Mouse (Mus musculus) activated CD4-positive, CD25-positive, alpha-beta regulatory T cell, adult 4 months (primary cell): ENCODE data around the gene Ppm1h. TPM values are rescaled to one million over a fixed set of nuclear protein-coding genes. Genes with fewer than 3 reads are reported as not detected.

Experiments used
- ATAC-seq: one replicate; pipeline ENCODE4 v1.8.0; 2017
- polyA plus RNA-seq, 2 experiments: library from polyadenylated mRNA; unstranded; fragments of 100-300 nt; shearing (Covaris generic); gene quantifications; one replicate each; pipeline ENCODE4 v1.2.1; 2017

Gene Ppm1h
- polyA plus RNA-seq, 2 experiments from 2014 or later: 37.4 to 45.1 TPM

DNA sequence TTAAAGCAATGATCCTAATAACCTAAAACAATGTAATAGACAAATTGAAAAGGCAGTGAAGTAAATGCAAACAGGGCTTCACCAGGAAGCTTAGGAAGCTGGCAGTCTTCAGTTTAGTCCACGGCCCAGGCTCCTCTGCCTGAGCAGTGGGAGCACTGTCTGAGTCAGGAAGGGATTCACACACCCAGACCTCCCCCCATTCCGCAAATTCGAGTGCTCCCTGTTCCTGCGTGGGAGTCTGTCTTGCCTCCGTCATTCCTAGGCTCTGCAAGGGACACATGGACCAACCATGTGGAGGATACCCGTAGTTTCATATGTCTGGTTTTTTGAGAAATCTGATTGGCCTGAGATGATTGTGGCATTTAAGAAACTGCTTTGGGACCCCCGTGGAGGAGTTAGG lies 67.6 kb downstream of the Ppm1h start:
- no peak for ATAC-seq

DNA sequence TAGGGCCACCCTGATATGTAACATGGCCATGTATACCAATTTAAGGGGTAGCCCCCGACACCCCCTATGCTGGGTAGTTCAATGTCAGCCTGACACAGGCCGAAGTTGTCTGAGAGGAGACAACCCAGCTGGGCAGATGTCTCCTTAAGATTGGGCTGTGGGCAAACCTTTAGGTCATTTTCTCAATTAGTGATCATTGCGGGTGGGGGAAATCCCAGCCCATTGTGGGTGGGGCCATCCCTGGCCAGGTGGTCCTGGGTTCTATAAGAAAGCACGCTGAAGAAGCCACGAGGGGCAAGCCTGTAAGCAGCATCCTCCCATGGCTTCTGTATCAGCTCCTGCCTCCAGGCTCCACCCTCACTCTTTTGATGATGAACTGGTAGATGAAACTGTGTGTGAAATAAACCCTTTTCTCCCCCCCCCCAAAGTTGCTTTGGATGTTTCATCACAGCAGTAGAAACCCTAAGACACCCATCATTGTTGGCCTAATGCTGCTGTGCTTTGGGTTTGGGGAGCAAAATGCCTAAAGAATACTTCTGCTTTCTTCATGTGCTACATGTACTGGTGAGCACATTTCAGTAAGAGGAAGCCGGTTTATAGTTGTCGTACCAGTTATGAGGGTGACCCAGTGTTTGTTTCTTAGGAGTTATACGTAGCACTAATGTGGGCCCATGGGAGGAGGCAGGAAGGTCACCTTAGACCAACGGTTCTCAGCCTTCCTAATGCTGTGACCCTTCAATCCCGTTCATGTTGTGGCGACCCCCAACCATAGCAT lies 68.8 kb downstream of the Ppm1h start:
- no peak for ATAC-seq

- ATAC-seq: peak; percentile 43
Measured at GRCm38 (mm10) chr10:122748361-122748951, 69.9 kb downstream of the Ppm1h start.

DNA sequence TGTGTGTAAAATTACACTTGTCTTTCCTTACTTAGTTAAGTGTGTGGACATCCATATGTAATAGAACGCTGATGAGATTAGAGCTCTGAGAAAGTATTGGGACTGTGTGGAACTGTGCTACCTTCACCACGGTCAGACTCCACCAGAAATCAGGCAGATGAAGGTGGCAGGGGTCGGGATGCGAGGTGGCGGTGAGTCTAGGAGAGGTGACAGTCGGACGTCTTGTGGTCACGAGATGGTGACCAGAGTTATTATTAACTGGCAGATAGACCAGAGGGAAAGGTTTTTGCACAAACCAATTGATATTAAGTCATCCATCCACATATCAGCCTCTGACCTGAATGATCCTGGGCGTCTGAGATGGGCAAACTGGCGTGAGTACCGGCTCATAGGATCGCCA lies 70.5 kb downstream of the Ppm1h start:
- no peak for ATAC-seq

GRCm38 (mm10) chr10:122749876-122750275 lies 71.3 kb downstream of the Ppm1h start:
- ATAC-seq: no peak

- ATAC-seq: no peak
Measured at GRCm38 (mm10) chr10:122752950-122753923, 74.7 kb downstream of the Ppm1h start.

- no peak for ATAC-seq
Measured at GRCm38 (mm10) chr10:122753924-122754307, 75.4 kb downstream of the Ppm1h start.

DNA sequence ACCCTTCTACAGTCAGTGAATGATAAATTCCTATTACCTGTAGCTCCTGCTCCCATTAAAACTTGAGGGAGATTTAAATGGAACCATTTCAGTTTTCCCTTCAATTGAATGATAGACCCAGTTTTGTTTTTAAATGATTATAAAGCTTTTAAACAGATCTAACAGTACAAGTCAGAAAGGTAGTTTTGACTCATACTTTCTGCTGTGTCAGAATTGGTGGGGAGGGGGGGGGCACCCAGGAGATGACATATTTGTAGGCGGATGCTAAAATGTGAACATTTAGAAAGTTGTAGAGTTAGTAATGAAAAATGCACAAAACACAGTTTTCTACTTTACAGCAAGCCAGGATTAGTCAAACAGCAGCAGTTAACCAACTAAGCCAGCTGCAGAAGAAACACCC lies 76.4 kb downstream of the Ppm1h start:
- ATAC-seq: peak; percentile 44

GRCm38 (mm10) chr10:122756879-122757530 lies 78.4 kb downstream of the Ppm1h start:
- ATAC-seq: no peak

DNA sequence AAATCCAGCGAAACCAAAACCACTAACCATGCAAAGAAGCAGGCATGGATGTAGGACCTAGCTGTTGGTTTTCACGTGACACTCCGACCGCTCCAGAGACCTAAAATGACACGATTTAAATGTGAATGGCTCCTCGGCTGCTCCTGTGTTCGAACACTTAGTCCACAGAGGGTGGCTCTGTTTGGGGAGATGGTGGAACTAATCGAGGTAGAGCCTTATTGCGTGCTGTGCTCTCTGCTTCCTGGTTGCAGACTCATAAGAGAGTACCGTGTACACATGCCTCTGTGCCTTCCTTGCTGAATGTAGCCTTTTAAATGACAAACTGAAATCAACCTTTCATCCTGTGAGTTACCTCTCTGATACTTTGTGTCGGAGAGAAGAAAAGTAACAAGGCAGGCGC lies 79.2 kb downstream of the Ppm1h start:
- ATAC-seq: peak; percentile 37

GRCm38 (mm10) chr10:122758346-122758745 lies 79.8 kb downstream of the Ppm1h start:
- peak; percentile 47 for ATAC-seq

GRCm38 (mm10) chr10:122759729-122760128 lies 81.2 kb downstream of the Ppm1h start:
- ATAC-seq: no peak

DNA sequence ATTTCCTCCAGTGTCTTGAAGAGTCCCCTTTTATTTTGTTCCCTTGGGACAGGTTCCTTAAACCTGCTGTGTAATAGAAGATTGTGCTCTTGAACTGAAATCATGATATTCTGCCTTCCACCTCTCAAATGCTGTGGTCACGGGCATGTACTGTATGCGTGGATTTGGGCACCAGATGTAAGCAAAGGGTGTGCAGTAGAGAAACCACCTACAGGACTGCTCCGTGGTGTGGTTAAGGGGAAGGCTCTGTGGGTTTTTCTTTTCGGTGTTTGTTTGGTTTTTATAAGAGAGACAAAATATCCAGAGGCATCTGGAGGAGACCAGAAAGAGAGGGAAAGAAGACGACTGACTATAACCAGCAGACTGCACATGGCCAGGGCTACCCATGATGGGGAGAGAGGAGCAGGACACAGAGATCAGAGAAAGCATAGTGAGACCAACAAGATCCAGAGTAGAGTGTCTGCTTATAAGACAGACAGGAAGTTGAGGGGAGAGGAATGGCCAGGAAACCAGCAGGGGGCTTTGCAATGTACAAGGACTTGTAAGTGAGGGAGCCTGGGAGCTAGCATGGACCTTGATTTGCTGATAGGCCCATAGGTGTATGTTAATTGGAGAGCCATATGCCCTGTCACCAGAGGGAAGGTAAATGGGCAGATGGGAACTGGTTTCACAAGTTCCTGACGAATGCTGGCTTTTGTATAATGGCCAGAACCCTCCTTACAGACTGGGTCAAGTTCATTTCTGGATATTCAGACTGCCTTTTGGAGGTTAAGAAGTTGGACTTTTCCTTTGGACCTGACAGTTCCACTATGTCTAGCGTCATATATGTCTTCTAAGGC lies 82.1 kb downstream of the Ppm1h start:
- ATAC-seq: peak; percentile 29

- no peak for ATAC-seq
Measured at GRCm38 (mm10) chr10:122762772-122763511, 84.4 kb downstream of the Ppm1h start.

GRCm38 (mm10) chr10:122763596-122763995 lies 85.0 kb downstream of the Ppm1h start:
- ATAC-seq: no peak

GRCm38 (mm10) chr10:122764653-122765052 lies 86.1 kb downstream of the Ppm1h start:
- ATAC-seq: no peak

GRCm38 (mm10) chr10:122765521-122765920 lies 87.0 kb downstream of the Ppm1h start:
- no peak for ATAC-seq

- ATAC-seq: no peak
Measured at GRCm38 (mm10) chr10:122765992-122766391, 87.4 kb downstream of the Ppm1h start.

DNA sequence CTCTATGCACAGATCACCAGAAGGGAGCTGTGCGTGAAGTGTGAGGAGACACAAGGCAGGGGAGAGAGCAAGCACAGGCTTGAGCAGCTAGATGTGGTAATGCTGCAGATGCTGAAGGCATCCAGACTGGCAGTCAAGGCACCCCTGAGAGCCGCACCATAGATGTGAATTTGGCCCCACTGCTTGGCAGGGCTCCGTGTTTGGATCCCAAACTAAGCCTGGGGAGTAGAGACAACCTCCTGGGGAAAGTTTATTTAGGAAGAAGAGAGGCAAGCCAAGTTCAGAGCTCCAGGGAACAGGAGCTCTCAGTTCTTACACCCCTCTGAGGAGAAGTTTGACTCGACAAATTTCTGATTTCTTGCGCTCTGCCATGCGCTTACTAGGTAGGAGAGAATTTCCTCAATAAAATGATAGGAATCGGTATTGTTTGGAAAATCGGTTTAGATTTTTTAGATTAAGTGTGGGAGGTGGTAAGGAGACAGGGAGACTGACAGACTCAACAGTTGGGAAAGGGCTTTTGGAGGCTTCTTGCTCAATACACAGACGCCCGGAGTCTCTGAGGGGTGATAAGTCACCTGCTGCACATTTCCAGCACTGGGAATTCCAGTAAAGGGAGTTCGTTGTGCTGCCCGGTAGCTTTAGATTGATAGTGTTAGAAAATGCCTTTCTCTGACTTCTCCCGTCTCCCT lies 89.8 kb downstream of the Ppm1h start:
- ATAC-seq: no peak

GRCm38 (mm10) chr10:122768893-122769341 lies 90.4 kb downstream of the Ppm1h start:
- ATAC-seq: no peak
